Mouse (Mus musculus) liver, embryonic 15.5 days (tissue): ENCODE measurements at regions not wholly inside any gene's neighbourhood (a gene's known extent, or its start where the extent isn't known, plus 50 kb on each side); places are given as distances from the start of the nearest gene placed in this dataset.
A peak's percentile ranks its signal among the peaks of the same experiment; 100 is the strongest.

Source experiments
- ATAC-seq: fragments of 200-750 bp; cut with Nextera tagmentation; 2 replicates; pipeline ENCODE4 v1.8.0; 2017; ENCODE audit warnings: moderate number of reproducible peaks, mild to moderate bottlenecking, moderate library complexity; ENCODE audit not compliant: insufficient read depth
- H3K27ac ChIP-seq: fragments of 300-500 bp; sonication (generic); replicated peaks from 2 replicates; pipeline ENCODE4 v1.5.1; 2015; ENCODE audit warnings: mild to moderate bottlenecking, inconsistent platforms
- H3K27me3 ChIP-seq: fragments of 300-500 bp; sonication (generic); 2 replicates; pipeline ENCODE4 v1.6.1; 2015; ENCODE audit warnings: mild to moderate bottlenecking, inconsistent platforms
- H3K36me3 ChIP-seq: fragments of 300-500 bp; sonication (generic); replicated peaks from 2 replicates; pipeline ENCODE4 v1.6.1; 2015; ENCODE audit warnings: moderate library complexity, mild to moderate bottlenecking, inconsistent platforms
- H3K4me1 ChIP-seq: fragments of 300-500 bp; sonication (generic); replicated peaks from 2 replicates; pipeline ENCODE4 v1.6.1; 2015; ENCODE audit warnings: inconsistent platforms
- H3K4me2 ChIP-seq: fragments of 300-500 bp; sonication (generic); 2 replicates; pipeline ENCODE4 v1.6.1; 2015; ENCODE audit warnings: moderate library complexity, mild to moderate bottlenecking, inconsistent platforms
- H3K4me3 ChIP-seq: fragments of 300-500 bp; sonication (generic); replicated peaks from 2 replicates; pipeline ENCODE4 v1.5.1; 2015; ENCODE audit warnings: mild to moderate bottlenecking, inconsistent platforms
- H3K9ac ChIP-seq: fragments of 300-500 bp; sonication (generic); 2 replicates; pipeline ENCODE4 v1.6.1; 2015; ENCODE audit warnings: moderate library complexity, mild to moderate bottlenecking, inconsistent platforms
- H3K9me3 ChIP-seq: fragments of 300-500 bp; sonication (generic); replicated peaks from 2 replicates; pipeline ENCODE4 v1.6.1; 2016; ENCODE audit warnings: inconsistent platforms
- WGBS: fragments of 180-500 bp; shearing (Covaris S2); methylation state at CpG from one replicate; pipeline ENCODE4 v1.1.7; 2015; ENCODE audit warnings: mixed read lengths; ENCODE audit not compliant: insufficient replicate concordance; 5-methylcytosine and 5-hydroxymethylcytosine counted together

GRCm38 (mm10) chr9:46443191-46444095 lies 123.7 kb upstream of the 4931429L15Rik start:
- Histone ChIP-seq H3K4me2 (peak overlapping the region; percentile 7; the same call in 1 of the 2 replicates), H3K27me3 (peaks cover 53% of the 10 kb centered on the region)
- ATAC-seq: no peak

GRCm38 (mm10) chr9:46442739-46443181 lies 123.0 kb upstream of the 4931429L15Rik start:
- no peak overlapping the region for H3K27ac ChIP-seq
- no peak overlapping the region for H3K4me2 ChIP-seq
- no peak overlapping the region for H3K9ac ChIP-seq
- H3K4me1 ChIP-seq: no peaks in the 10 kb centered on the region
- ATAC-seq: no peak
- H3K4me3 ChIP-seq: no peak overlapping the region
- 4% methylated on average over 19 of the region's 19 CpGs for WGBS
- H3K9me3 ChIP-seq: no peaks in the 10 kb centered on the region
- no peaks in the 10 kb centered on the region for H3K36me3 ChIP-seq
- peaks cover 53% of the 10 kb centered on the region for H3K27me3 ChIP-seq

More at GRCm38 (mm10) chr9:46443191-46444095, 123.7 kb upstream of the 4931429L15Rik start:
- H3K36me3 ChIP-seq: no peaks in the 10 kb centered on the region
- 3% methylated on average over 53 of the region's 53 CpGs for WGBS
- no peak overlapping the region for H3K27ac ChIP-seq
- H3K9me3 ChIP-seq: no peaks in the 10 kb centered on the region
- H3K4me1 ChIP-seq: no peaks in the 10 kb centered on the region
- no peak overlapping the region for H3K9ac ChIP-seq
- H3K4me3 ChIP-seq: no peak overlapping the region

GRCm38 (mm10) chr9:46440226-46440625 lies 120.4 kb upstream of the 4931429L15Rik start:
- H3K4me2 ChIP-seq: no peak overlapping the region

GRCm38 (mm10) chr9:46434700-46435099 lies 114.9 kb upstream of the 4931429L15Rik start:
- no peak for ATAC-seq
- Histone ChIP-seq H3K36me3 (no peaks in the 10 kb centered on the region), H3K9ac (no peak overlapping the region), H3K4me3 (no peak overlapping the region), H3K27ac (no peak overlapping the region), H3K9me3 (no peaks in the 10 kb centered on the region), H3K27me3 (no peaks in the 10 kb centered on the region), H3K4me1 (no peaks in the 10 kb centered on the region), H3K4me2 (no peak overlapping the region)
- WGBS: 72% methylated on average over 3 of the region's 3 CpGs

More at GRCm38 (mm10) chr9:46440226-46440625, 120.4 kb upstream of the 4931429L15Rik start:
- no peak overlapping the region for H3K9ac ChIP-seq
- H3K9me3 ChIP-seq: no peaks in the 10 kb centered on the region
- ATAC-seq: no peak
- H3K27ac ChIP-seq: no peak overlapping the region
- H3K4me3 ChIP-seq: no peak overlapping the region
- H3K27me3 ChIP-seq: peaks cover 40% of the 10 kb centered on the region
- H3K36me3 ChIP-seq: no peaks in the 10 kb centered on the region
- WGBS: 53% methylated on average over 5 of the region's 5 CpGs
- H3K4me1 ChIP-seq: no peaks in the 10 kb centered on the region

- no peak overlapping the region for H3K27ac ChIP-seq
- no peak for ATAC-seq
- no peaks in the 10 kb centered on the region for H3K4me1 ChIP-seq
- no peak overlapping the region for H3K4me3 ChIP-seq
- 59% methylated on average over 5 of the region's 5 CpGs for WGBS
- H3K36me3 ChIP-seq: no peaks in the 10 kb centered on the region
- H3K4me2 ChIP-seq: no peak overlapping the region
- H3K9me3 ChIP-seq: no peaks in the 10 kb centered on the region
- H3K27me3 ChIP-seq: no peaks in the 10 kb centered on the region
- no peak overlapping the region for H3K9ac ChIP-seq
Observed at GRCm38 (mm10) chr9:46433716-46434115, 113.9 kb upstream of the 4931429L15Rik start.

GRCm38 (mm10) chr9:46431053-46431452 lies 111.3 kb upstream of the 4931429L15Rik start:
- Histone ChIP-seq H3K4me3 (no peak overlapping the region), H3K27me3 (no peaks in the 10 kb centered on the region), H3K27ac (no peak overlapping the region), H3K4me1 (no peaks in the 10 kb centered on the region), H3K9me3 (no peaks in the 10 kb centered on the region), H3K4me2 (no peak overlapping the region), H3K36me3 (no peaks in the 10 kb centered on the region), H3K9ac (no peak overlapping the region)
- ATAC-seq: no peak
- 63% methylated on average over 13 of the region's 13 CpGs for WGBS

- Histone ChIP-seq H3K36me3 (no peaks in the 10 kb centered on the region), H3K27me3 (no peaks in the 10 kb centered on the region), H3K9me3 (no peaks in the 10 kb centered on the region), H3K4me2 (no peak overlapping the region), H3K9ac (no peak overlapping the region), H3K4me1 (no peaks in the 10 kb centered on the region), H3K4me3 (no peak overlapping the region), H3K27ac (no peak overlapping the region)
- WGBS: 52% methylated on average over 12 of the region's 12 CpGs
- no peak for ATAC-seq
Observed at GRCm38 (mm10) chr9:46423184-46423967, 103.6 kb upstream of the 4931429L15Rik start.

GRCm38 (mm10) chr9:46421688-46422274 lies 102.0 kb upstream of the 4931429L15Rik start:
- Histone ChIP-seq H3K9me3 (no peaks in the 10 kb centered on the region), H3K4me3 (no peak overlapping the region), H3K9ac (no peak overlapping the region), H3K4me1 (no peaks in the 10 kb centered on the region), H3K27me3 (no peaks in the 10 kb centered on the region), H3K4me2 (no peak overlapping the region), H3K36me3 (no peaks in the 10 kb centered on the region), H3K27ac (no peak overlapping the region)
- WGBS: 46% methylated on average over 7 of the region's 7 CpGs
- no peak for ATAC-seq

GRCm38 (mm10) chr9:46411686-46412085 lies 91.9 kb upstream of the 4931429L15Rik start:
- ATAC-seq: no peak

GRCm38 (mm10) chr9:46408776-46409175 lies 89.0 kb upstream of the 4931429L15Rik start:
- no peak for ATAC-seq
- no peaks in the 10 kb centered on the region for H3K4me1 ChIP-seq
- H3K36me3 ChIP-seq: no peaks in the 10 kb centered on the region
- H3K4me3 ChIP-seq: no peak overlapping the region
- no peaks in the 10 kb centered on the region for H3K9me3 ChIP-seq
- 57% methylated on average over 10 of the region's 10 CpGs for WGBS
- H3K27ac ChIP-seq: no peak overlapping the region
- H3K4me2 ChIP-seq: no peak overlapping the region
- H3K27me3 ChIP-seq: no peaks in the 10 kb centered on the region
- no peak overlapping the region for H3K9ac ChIP-seq

More at GRCm38 (mm10) chr9:46411686-46412085, 91.9 kb upstream of the 4931429L15Rik start:
- Histone ChIP-seq H3K27ac (no peak overlapping the region), H3K9ac (no peak overlapping the region), H3K27me3 (no peaks in the 10 kb centered on the region), H3K4me3 (no peak overlapping the region), H3K9me3 (no peaks in the 10 kb centered on the region), H3K4me1 (no peaks in the 10 kb centered on the region), H3K4me2 (no peak overlapping the region), H3K36me3 (no peaks in the 10 kb centered on the region)
- WGBS: 75% methylated on average over 10 of the region's 10 CpGs

- Histone ChIP-seq H3K27me3 (no peaks in the 10 kb centered on the region), H3K9ac (no peak overlapping the region), H3K4me3 (no peak overlapping the region), H3K27ac (no peak overlapping the region), H3K4me2 (no peak overlapping the region), H3K9me3 (no peaks in the 10 kb centered on the region), H3K36me3 (no peaks in the 10 kb centered on the region), H3K4me1 (no peaks in the 10 kb centered on the region)
- 69% methylated on average over 8 of the region's 8 CpGs for WGBS
- no peak for ATAC-seq
Observed at GRCm38 (mm10) chr9:46406606-46407005, 86.8 kb upstream of the 4931429L15Rik start.
